Mouse (Mus musculus) right cerebral cortex, postnatal 25 days (tissue): ENCODE results near the gene Krt7.

Source experiments
- DNase-seq: peaks from one replicate; pipeline ENCODE4 v3.0.0; 2022

Krt7 gene

GRCm38 (mm10) chr15:101410775-101411174, at the start of gene Krt7:
TSS of gene Krt7 (plus strand) at chr15:101411043.
- no peak for DNase-seq

GRCm38 (mm10) chr15:101362393-101363010, 48.3 kb upstream of the Krt7 start:
- no peak for DNase-seq

GRCm38 (mm10) chr15:101363933-101364332, 46.9 kb upstream of the Krt7 start:
- DNase-seq, result no peak

- DNase-seq, result no peak
Measured at GRCm38 (mm10) chr15:101364425-101364824, 46.4 kb upstream of the Krt7 start.

- DNase-seq, result no peak
Measured at GRCm38 (mm10) chr15:101364891-101365671, 45.8 kb upstream of the Krt7 start.

GRCm38 (mm10) chr15:101365721-101366120, 45.1 kb upstream of the Krt7 start:
- no peak for DNase-seq

GRCm38 (mm10) chr15:101366482-101366881, 44.4 kb upstream of the Krt7 start:
- DNase-seq, result no peak

- DNase-seq, result no peak
Measured at GRCm38 (mm10) chr15:101366926-101367325, 43.9 kb upstream of the Krt7 start.

- no peak for DNase-seq
Measured at GRCm38 (mm10) chr15:101367497-101367896, 43.3 kb upstream of the Krt7 start.

GRCm38 (mm10) chr15:101368015-101368414, 42.8 kb upstream of the Krt7 start:
- DNase-seq, result no peak

- DNase-seq, result no peak
Measured at GRCm38 (mm10) chr15:101368502-101369381, 42.1 kb upstream of the Krt7 start.

GRCm38 (mm10) chr15:101369382-101370100, 41.3 kb upstream of the Krt7 start:
- DNase-seq, result no peak

GRCm38 (mm10) chr15:101370101-101370911, 40.5 kb upstream of the Krt7 start, which contains the start of gene Krt80:
TSS of gene Krt80 (minus strand) at chr15:101370162.
- no peak for DNase-seq

GRCm38 (mm10) chr15:101371141-101371985, 39.5 kb upstream of the Krt7 start:
- no peak for DNase-seq

- no peak for DNase-seq
Measured at GRCm38 (mm10) chr15:101372131-101372977, 38.5 kb upstream of the Krt7 start.

GRCm38 (mm10) chr15:101373286-101373898, 37.5 kb upstream of the Krt7 start:
- no peak for DNase-seq

GRCm38 (mm10) chr15:101374879-101375278, 36.0 kb upstream of the Krt7 start:
- no peak for DNase-seq

- no peak for DNase-seq
Measured at GRCm38 (mm10) chr15:101375956-101376775, 34.7 kb upstream of the Krt7 start.

GRCm38 (mm10) chr15:101376776-101377061, 34.1 kb upstream of the Krt7 start:
- DNase-seq, result no peak
